Mouse (Mus musculus) intestine, embryonic 14.5 days (tissue): ENCODE results near the gene Sepsecs. TPM values are rescaled to one million over a fixed set of nuclear protein-coding genes. Genes with fewer than 3 reads are reported as not detected.

Source experiments
- ATAC-seq: fragments of 200-750 bp; cut with Nextera tagmentation; replicated peaks from 2 replicates; pipeline ENCODE4 v1.8.0; 2017; ENCODE audit warnings: low read depth, moderate number of reproducible peaks, moderate TSS enrichment, moderate library complexity; ENCODE audit not compliant: low FRiP score, low TSS enrichment
- DNase-seq: peaks from one replicate; pipeline ENCODE4 v3.0.0-alpha.2; 2018; ENCODE audit warnings: low spot score
- H3K27ac ChIP-seq: fragments of 300-500 bp; sonication (generic); 2 replicates; pipeline ENCODE4 v1.5.1; 2014; ENCODE audit warnings: low read depth, mild to moderate bottlenecking, control low read depth
- H3K27me3 ChIP-seq: fragments of 300-500 bp; sonication (generic); replicated peaks from 2 replicates; pipeline ENCODE4 v1.6.1; 2014; ENCODE audit warnings: low read length, control low read depth; ENCODE audit not compliant: control insufficient read depth, insufficient read depth
- H3K36me3 ChIP-seq: fragments of 300-500 bp; sonication (generic); 2 replicates; pipeline ENCODE4 v1.6.1; 2014; ENCODE audit warnings: low read length, control low read depth; ENCODE audit not compliant: control insufficient read depth, insufficient read depth
- H3K4me1 ChIP-seq: fragments of 300-500 bp; sonication (generic); replicated peaks from 2 replicates; pipeline ENCODE4 v1.6.1; 2014; ENCODE audit warnings: low read length, control low read depth, mixed read lengths; ENCODE audit not compliant: control insufficient read depth, insufficient read depth
- H3K4me2 ChIP-seq: fragments of 300-500 bp; sonication (generic); 2 replicates; pipeline ENCODE4 v1.6.1; 2014; ENCODE audit warnings: low read length
- H3K4me3 ChIP-seq: fragments of 300-500 bp; sonication (generic); 2 replicates; pipeline ENCODE4 v1.5.1; 2014; ENCODE audit warnings: low read depth, low read length, control low read depth, mixed read lengths
- H3K9ac ChIP-seq: fragments of 300-500 bp; sonication (generic); 2 replicates; pipeline ENCODE4 v1.6.1; 2014; ENCODE audit warnings: mild to moderate bottlenecking, low read length
- H3K9me3 ChIP-seq: fragments of 300-500 bp; sonication (generic); 2 replicates; pipeline ENCODE4 v1.6.1; 2016; ENCODE audit warnings: low read length, control low read depth; ENCODE audit not compliant: control insufficient read depth
- WGBS: fragments of 180-500 bp; shearing (Covaris S2); extraction: QIAGEN DNeasy Blood & Tissue Kit; methylation state at CpG from one replicate; pipeline ENCODE4 v1.1.7; 2014; 5-methylcytosine and 5-hydroxymethylcytosine counted together
- polyA plus RNA-seq: library from polyadenylated mRNA; unstranded; fragments of >200 nt; fragmentation: Nextera tagmentation; extraction: Ambion mirVana; gene quantifications from 2 replicates; pipeline ENCODE4 v1.2.1, GENCODE M21; 2014

The Sepsecs gene
- polyA plus RNA-seq, 1 experiment from 2014 or later, result 11.3 TPM

- 74% methylated on average over 10 of the region's 10 CpGs for WGBS
- Histone ChIP-seq H3K27ac (no peak overlapping the region), H3K4me2 (no peak overlapping the region), H3K9me3 (peaks cover 5% of the 10 kb centered on the region; the same call in 1 of the 2 replicates), H3K27me3 (no peaks in the 10 kb centered on the region), H3K4me3 (no peak overlapping the region), H3K36me3 (no peaks in the 10 kb centered on the region), H3K9ac (no peak overlapping the region), H3K4me1 (peaks cover 3% of the 10 kb centered on the region; the same call in 1 of the 2 replicates)
- ATAC-seq (no peak), DNase-seq (no peak)
These were observed 59.8 kb downstream of the Sepsecs start for GRCm38 (mm10) chr5:52609672-52610071.

GRCm38 (mm10) chr5:52604582-52605041 lies 64.9 kb downstream of the Sepsecs start:
- Histone ChIP-seq H3K27ac (peak overlapping the region; percentile 27; the same call in 1 of the 2 replicates), H3K4me1 (no peaks in the 10 kb centered on the region), H3K4me3 (no peak overlapping the region), H3K9ac (no peak overlapping the region), H3K27me3 (no peaks in the 10 kb centered on the region), H3K36me3 (no peaks in the 10 kb centered on the region), H3K9me3 (peaks cover 5% of the 10 kb centered on the region; the same call in 1 of the 2 replicates), H3K4me2 (no peak overlapping the region)
- DNase-seq, result no peak
- ATAC-seq, result peak; percentile 28; the same call in 1 of the 2 replicates
- WGBS, result 50% methylated on average over 6 of the region's 6 CpGs

- Histone ChIP-seq H3K27me3 (no peaks in the 10 kb centered on the region), H3K36me3 (no peaks in the 10 kb centered on the region), H3K4me1 (no peaks in the 10 kb centered on the region), H3K9ac (no peak overlapping the region), H3K9me3 (no peaks in the 10 kb centered on the region), H3K4me2 (no peak overlapping the region), H3K27ac (no peak overlapping the region), H3K4me3 (no peak overlapping the region)
- ATAC-seq (no peak), DNase-seq (no peak)
- 86% methylated on average over 9 of the region's 9 CpGs for WGBS
These were observed 78.9 kb downstream of the Sepsecs start for GRCm38 (mm10) chr5:52590612-52591011.

Other genes with a start within 250 kb of the Sepsecs start
- 3.0 and 3.7 TPM in 2 replicates for gene Ccdc149, start 198.2 kb downstream of the Sepsecs start, polyA plus RNA-seq
- gene Lgi2, start 103.2 kb downstream of the Sepsecs start, polyA plus RNA-seq, result 8.9 and 10.5 TPM in 2 replicates
- gene Pi4k2b, start 71.9 kb upstream of the Sepsecs start, polyA plus RNA-seq, result 18.8 and 21.5 TPM in 2 replicates
- 13.6 and 17.6 TPM in 2 replicates for gene Zcchc4, start 105.7 kb upstream of the Sepsecs start, polyA plus RNA-seq
- gene Anapc4, start 164.3 kb upstream of the Sepsecs start, polyA plus RNA-seq, result 92.1 and 102 TPM in 2 replicates